Mouse (Mus musculus) heart, embryonic 12.5 days (tissue): ENCODE results near the gene Furin. TPM values are rescaled to one million over a fixed set of nuclear protein-coding genes. Genes with fewer than 3 reads are reported as not detected.

ENCODE experiments used
- ATAC-seq: fragments of 200-750 bp; cut with Nextera tagmentation; 2 replicates; pipeline ENCODE4 v1.8.0; 2017; ENCODE audit warnings: moderate TSS enrichment, moderate library complexity; ENCODE audit not compliant: insufficient number of reproducible peaks, low FRiP score
- H3K27ac ChIP-seq: fragments of 300-500 bp; sonication (generic); 2 replicates; pipeline ENCODE4 v1.5.1; 2016; ENCODE audit warnings: mild to moderate bottlenecking, moderate library complexity; ENCODE audit not compliant: poor library complexity, severe bottlenecking
- H3K27me3 ChIP-seq: fragments of 300-500 bp; sonication (generic); replicated peaks from 2 replicates; pipeline ENCODE4 v1.6.1; 2016; ENCODE audit warnings: mild to moderate bottlenecking, moderate library complexity
- H3K36me3 ChIP-seq: fragments of 300-500 bp; sonication (generic); 2 replicates; pipeline ENCODE4 v1.6.1; 2016; ENCODE audit warnings: mild to moderate bottlenecking, moderate library complexity
- H3K4me1 ChIP-seq: fragments of 300-500 bp; sonication (generic); replicated peaks from 2 replicates; pipeline ENCODE4 v1.6.1; 2016; ENCODE audit warnings: mild to moderate bottlenecking
- H3K4me2 ChIP-seq: fragments of 300-500 bp; sonication (generic); 2 replicates; pipeline ENCODE4 v1.6.1; 2016; ENCODE audit warnings: mild to moderate bottlenecking, moderate library complexity
- H3K4me3 ChIP-seq: fragments of 300-500 bp; sonication (generic); 2 replicates; pipeline ENCODE4 v1.5.1; 2016; ENCODE audit warnings: mild to moderate bottlenecking
- H3K9ac ChIP-seq: fragments of 300-500 bp; sonication (generic); 2 replicates; pipeline ENCODE4 v1.6.1; 2016; ENCODE audit warnings: mild to moderate bottlenecking, moderate library complexity
- H3K9me3 ChIP-seq: fragments of 300-500 bp; sonication (generic); replicated peaks from 2 replicates; pipeline ENCODE4 v1.6.1; 2016; ENCODE audit warnings: mild to moderate bottlenecking, moderate library complexity
- WGBS: fragments of 180-500 bp; shearing (Covaris S2); methylation state at CpG from one replicate; pipeline ENCODE4 v1.1.7; 2016; 5-methylcytosine and 5-hydroxymethylcytosine counted together
- polyA plus RNA-seq: library from polyadenylated mRNA; unstranded; fragments of >200 nt; fragmentation: Nextera tagmentation; extraction: Ambion mirVana; gene quantifications from 2 replicates; pipeline ENCODE4 v1.2.1, GENCODE M21; 2016

The Furin gene
- polyA plus RNA-seq, 1 experiment from 2014 or later = 24.5 TPM

DNA sequence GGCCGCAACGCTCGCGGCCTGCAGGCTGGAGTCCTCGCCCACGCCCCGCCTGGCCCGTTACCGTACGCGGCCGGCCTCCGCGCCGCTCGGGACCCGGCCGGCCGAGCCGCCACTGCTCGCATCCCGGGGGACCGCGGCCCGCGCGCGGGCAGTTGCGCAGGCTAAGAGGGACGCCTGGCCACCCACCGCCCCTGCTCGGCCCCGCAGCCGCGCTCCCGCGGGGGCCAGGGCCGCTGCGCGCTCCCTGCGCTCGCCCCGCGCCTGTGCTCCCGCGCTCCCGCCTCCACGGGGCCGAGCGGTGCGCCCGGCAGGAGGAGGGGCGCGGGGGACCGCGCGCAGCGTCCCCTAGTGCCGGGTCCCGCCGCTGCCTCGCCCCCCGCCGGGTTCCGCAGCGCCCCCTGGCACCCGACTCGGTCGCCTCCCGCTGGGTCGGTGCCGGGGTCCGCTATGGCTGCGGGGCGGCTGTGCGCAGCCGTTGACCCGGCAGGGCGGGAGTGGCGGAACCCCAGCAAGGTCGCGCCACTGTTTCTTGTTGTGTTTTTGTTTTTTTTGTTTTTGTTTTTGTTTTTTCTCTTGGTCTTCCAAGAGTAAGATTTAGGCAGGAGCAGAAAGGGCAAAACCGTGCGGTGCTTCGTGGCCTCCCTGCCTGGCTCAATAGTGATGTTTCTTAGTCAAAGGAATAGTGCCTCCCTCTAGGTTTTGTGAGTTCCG, 34.0 kb downstream of the Furin start, which contains the start of gene Man2a2:
Man2a2 (minus strand) TSS at position 335 of the 711 bp plus-strand sequence.
- H3K27ac ChIP-seq = peak within 1 kb of the TSS; percentile 85

DNA sequence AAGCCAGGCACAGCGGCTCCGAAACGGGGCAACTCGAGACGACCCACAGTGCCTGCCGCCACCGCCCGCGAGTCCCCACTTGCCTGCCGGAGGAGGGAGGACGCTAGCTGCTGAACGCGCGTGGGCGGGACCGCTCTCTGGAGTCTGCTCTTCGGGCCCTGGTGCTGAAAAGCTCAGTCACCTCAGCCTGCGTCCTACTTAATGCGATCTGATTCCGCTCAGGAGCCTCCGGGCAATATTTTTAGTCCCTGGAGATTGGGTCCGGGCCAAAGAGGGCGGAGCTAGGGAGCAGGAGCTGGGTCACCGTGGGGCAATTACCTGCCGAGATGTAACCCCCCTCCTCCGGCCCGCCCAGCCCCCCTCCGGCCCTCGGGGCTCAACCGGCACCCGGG, 34.6 kb downstream of the Furin start:
- Histone ChIP-seq H3K9me3 (no peaks in the 10 kb centered on the region), H3K4me2 (peak overlapping the region; percentile 83), H3K27me3 (no peaks in the 10 kb centered on the region), H3K4me3 (peak overlapping the region; percentile 83), H3K9ac (peak overlapping the region; percentile 93), H3K36me3 (peaks cover 31% of the 10 kb centered on the region), H3K27ac (peak overlapping the region; percentile 85), H3K4me1 (peaks cover 28% of the 10 kb centered on the region)
- ATAC-seq = peak; percentile 40
- WGBS = 0% methylated on average over 31 of the region's 31 CpGs

More for the DNA sequence above, 34.0 kb downstream of the Furin start, which contains the start of gene Man2a2:
- Histone ChIP-seq H3K9me3 (no peaks in the 10 kb centered on the region), H3K36me3 (peaks cover 25% of the 10 kb centered on the region), H3K4me2 (peak within 1 kb of the TSS; percentile 83), H3K4me3 (peak within 1 kb of the TSS; percentile 83), H3K4me1 (peaks cover 29% of the 10 kb centered on the region), H3K9ac (peak within 1 kb of the TSS; percentile 93), H3K27me3 (no peaks in the 10 kb centered on the region)
- ATAC-seq = peak; percentile 70
- WGBS = under 1% methylated on average over 86 of the region's 86 CpGs

DNA sequence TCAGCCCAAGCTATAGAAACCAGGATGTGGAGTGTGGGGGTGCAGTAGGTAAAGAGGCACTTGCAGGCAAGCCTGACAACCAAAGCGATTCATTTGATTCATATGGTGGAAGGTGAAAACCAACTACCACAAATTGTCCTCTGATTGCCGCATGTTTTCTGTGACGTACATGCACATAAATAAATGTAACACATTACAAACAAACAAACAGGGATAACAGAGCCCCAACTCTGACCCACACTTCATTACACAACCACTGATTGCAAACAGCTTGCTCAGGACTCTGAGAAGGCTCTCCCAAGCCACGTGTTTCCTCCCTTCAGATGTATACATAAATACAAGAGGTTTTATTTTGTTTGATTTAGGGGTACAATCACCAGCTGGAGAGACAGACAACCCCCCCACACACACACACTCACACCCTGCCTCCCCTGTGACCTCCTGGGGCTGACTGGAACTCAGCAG, 35.2 kb downstream of the Furin start:
- Histone ChIP-seq H3K9me3 (no peaks in the 10 kb centered on the region), H3K4me1 (peaks cover 22% of the 10 kb centered on the region), H3K27ac (peak overlapping the region; percentile 85), H3K36me3 (peaks cover 36% of the 10 kb centered on the region), H3K4me2 (peak overlapping the region; percentile 83), H3K9ac (peak overlapping the region; percentile 93), H3K27me3 (no peaks in the 10 kb centered on the region), H3K4me3 (peak overlapping the region; percentile 83)
- ATAC-seq = no peak
- 52% methylated on average over 4 of the region's 4 CpGs for WGBS

DNA sequence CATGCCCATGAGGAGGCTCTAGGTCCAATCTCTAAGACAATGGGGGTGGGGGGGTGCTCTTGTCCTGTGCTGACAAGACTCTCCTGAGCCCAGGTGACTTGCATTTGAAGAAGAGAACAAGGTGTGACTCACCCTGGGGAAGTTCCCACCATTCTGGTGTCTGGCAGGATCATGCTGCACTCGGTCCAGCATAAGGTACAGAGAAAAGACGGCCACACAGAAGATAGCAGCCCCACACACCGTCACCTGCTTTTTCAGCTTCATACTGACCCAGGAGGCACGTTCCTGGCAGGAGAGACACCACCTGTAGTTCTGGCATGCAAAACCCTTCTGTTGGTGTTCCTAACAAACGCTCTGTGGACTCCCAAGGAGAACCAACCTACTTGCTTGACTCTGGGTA, 35.8 kb downstream of the Furin start:
- peaks cover 22% of the 10 kb centered on the region for H3K4me1 ChIP-seq
- WGBS = 60% methylated on average over 5 of the region's 5 CpGs
- H3K27ac ChIP-seq = peak overlapping the region; percentile 7; the same call in 1 of the 2 replicates
- no peak for ATAC-seq
- peak overlapping the region; percentile 93; the same call in 1 of the 2 replicates for H3K9ac ChIP-seq
- H3K9me3 ChIP-seq = 0 out of 2 replicates have a peak, but pooled peaks cover under 1% of the 10 kb centered on the region
- H3K4me3 ChIP-seq = peak overlapping the region; percentile 83; the same call in 1 of the 2 replicates
- peak overlapping the region; percentile 83 for H3K4me2 ChIP-seq
- H3K27me3 ChIP-seq = no peaks in the 10 kb centered on the region
- peaks cover 41% of the 10 kb centered on the region for H3K36me3 ChIP-seq

DNA sequence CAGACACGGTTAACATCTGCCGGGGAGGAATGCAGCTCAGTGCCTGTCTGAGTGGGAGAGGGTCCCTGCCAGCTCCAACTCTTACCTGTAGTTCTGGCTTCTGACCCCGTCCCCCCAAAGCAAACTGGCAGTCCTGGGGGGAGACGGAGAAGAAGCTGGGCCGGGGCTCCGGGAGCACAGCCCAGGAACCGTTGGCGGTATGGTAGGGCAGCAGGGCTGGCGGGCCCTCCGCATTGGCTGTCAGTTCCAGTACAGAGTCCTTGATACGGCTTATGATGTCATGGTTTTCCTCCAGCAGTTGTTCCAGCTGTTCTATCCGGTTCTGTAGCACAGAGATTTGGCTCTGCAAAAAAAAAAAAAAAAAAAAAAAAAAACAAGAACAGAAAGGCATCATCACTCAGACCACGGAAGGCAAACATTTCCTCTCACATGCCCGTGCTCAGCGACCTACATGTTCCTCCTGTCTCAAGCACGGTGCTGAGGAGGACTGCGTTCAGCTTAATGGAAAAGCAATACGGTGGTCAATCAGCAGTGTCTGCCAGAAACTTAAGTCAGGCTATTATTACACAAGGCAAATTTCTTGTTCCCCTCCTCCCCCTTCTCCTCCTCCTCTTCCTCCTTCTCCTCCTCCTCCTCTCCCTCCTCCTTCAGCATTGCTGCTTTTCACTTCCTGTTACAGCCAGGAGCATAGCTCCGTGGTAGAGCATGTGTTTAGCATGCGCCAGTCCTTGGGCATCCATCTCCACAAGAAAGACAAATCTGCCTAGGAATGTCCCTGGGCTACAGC, 36.4 kb downstream of the Furin start:
- H3K4me1 ChIP-seq = peaks cover 22% of the 10 kb centered on the region
- H3K27ac ChIP-seq = peak overlapping the region; percentile 57; the same call in 1 of the 2 replicates
- H3K27me3 ChIP-seq = no peaks in the 10 kb centered on the region
- WGBS = 60% methylated on average over 20 of the region's 20 CpGs
- H3K4me3 ChIP-seq = no peak overlapping the region
- H3K36me3 ChIP-seq = peaks cover 47% of the 10 kb centered on the region
- H3K9me3 ChIP-seq = peaks cover 6% of the 10 kb centered on the region
- ATAC-seq = no peak
- H3K4me2 ChIP-seq = peak overlapping the region; percentile 83
- H3K9ac ChIP-seq = peak overlapping the region; percentile 93; the same call in 1 of the 2 replicates

DNA sequence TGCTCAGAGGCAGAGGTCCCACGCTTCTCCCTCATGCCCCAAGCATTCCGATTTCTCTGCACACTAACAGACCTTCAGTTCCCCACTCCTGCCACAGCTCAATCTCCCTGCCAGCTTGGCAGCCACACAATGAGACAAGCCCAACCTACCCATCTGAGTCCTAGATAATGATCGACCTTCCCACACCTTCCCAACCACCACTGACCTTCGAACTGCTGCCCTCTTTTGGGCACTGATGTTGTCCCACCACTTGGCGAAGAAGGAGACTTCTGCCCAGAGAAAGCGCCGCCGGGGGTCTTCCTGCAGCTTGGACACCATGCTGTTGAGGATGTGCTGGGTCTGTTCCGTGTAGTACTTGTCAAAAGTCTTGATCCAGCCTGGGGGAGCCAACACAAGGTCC, 37.2 kb downstream of the Furin start:
- H3K4me2 ChIP-seq = no peak overlapping the region

DNA sequence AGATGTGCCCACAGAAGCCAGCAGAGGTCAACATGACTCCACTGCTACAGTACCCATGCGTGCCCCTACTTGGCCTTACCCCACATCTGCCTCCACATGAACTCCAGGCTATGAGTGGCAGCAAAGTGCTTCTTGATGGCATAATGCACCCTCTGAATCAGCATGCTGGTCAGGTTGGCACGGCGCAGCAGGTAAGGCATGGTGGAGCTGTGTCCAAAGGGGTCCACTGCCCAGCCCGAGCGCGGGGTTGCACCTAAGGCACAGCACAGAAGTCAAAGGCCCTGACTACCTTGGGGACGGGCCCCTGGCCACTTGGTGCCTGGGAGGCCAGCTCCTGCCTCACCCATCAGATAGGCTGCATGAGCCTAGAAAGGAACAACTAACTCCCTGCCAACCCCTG, 38.0 kb downstream of the Furin start:
- H3K4me2 ChIP-seq = no peak overlapping the region
- H3K9me3 ChIP-seq = peaks cover 13% of the 10 kb centered on the region
- peaks cover 22% of the 10 kb centered on the region for H3K4me1 ChIP-seq
- WGBS = 92% methylated on average over 7 of the region's 7 CpGs
- H3K36me3 ChIP-seq = peaks cover 63% of the 10 kb centered on the region
- H3K9ac ChIP-seq = no peak overlapping the region
- H3K27ac ChIP-seq = no peak overlapping the region
- H3K27me3 ChIP-seq = no peaks in the 10 kb centered on the region
- no peak for ATAC-seq
- H3K4me3 ChIP-seq = no peak overlapping the region

More for the DNA sequence above, 37.2 kb downstream of the Furin start:
- WGBS = 82% methylated on average over 9 of the region's 9 CpGs
- Histone ChIP-seq H3K9me3 (peaks cover 13% of the 10 kb centered on the region), H3K4me1 (peaks cover 22% of the 10 kb centered on the region), H3K36me3 (peaks cover 55% of the 10 kb centered on the region), H3K4me3 (no peak overlapping the region), H3K9ac (peak overlapping the region; percentile 43; the same call in 1 of the 2 replicates), H3K27ac (peak overlapping the region; percentile 57; the same call in 1 of the 2 replicates), H3K27me3 (no peaks in the 10 kb centered on the region)
- ATAC-seq = no peak

DNA sequence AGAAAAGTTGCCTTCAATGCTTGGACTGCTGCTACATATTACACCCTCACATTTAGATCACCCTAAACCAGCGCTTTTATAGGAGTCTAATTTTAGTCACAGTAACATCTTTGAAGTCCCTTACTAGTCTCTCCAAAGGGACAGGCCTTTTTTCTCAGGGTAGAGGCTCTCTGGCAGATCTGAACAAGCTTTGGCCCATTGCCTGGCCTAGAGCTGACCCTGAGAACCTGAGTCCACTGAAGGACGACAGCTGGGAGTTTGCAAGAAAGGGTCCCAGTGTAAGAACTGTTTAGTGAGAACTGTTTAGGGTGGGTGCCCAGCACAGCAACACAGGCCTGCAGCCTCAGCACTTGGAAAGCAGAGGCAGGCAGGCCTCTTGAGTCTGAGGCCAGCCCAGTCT, 39.5 kb downstream of the Furin start:
- no peak overlapping the region for H3K4me2 ChIP-seq
- no peak overlapping the region for H3K4me3 ChIP-seq
- no peak overlapping the region for H3K9ac ChIP-seq
- peaks cover 78% of the 10 kb centered on the region for H3K36me3 ChIP-seq
- H3K4me1 ChIP-seq = peaks cover 22% of the 10 kb centered on the region
- H3K27ac ChIP-seq = no peak overlapping the region
- H3K27me3 ChIP-seq = no peaks in the 10 kb centered on the region
- WGBS = 69% methylated on average over 2 of the region's 2 CpGs
- peaks cover 13% of the 10 kb centered on the region for H3K9me3 ChIP-seq
- no peak for ATAC-seq

DNA sequence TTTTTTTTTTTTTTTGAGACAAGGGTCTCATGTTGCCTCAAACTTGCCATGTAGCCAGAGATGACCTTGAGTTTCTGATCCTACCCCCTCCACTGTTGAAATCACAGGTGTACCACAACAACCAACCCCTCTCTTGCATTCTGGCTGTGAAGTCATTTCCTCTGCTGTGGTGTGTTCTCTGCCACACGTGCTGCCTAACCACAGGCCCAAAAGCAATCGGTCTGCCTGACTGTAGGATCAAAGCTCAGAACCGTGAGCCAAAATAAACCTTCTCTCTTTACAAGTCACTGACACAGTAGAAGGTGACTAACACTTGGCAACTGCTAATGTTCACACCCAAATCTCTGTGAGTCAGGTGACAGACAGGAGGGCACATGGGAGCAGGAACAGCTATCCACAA, 44.8 kb downstream of the Furin start:
- Histone ChIP-seq H3K4me2 (no peak overlapping the region), H3K9ac (no peak overlapping the region), H3K9me3 (peaks cover 13% of the 10 kb centered on the region), H3K4me1 (peaks cover 13% of the 10 kb centered on the region), H3K27me3 (no peaks in the 10 kb centered on the region), H3K36me3 (peaks cover 98% of the 10 kb centered on the region), H3K27ac (no peak overlapping the region), H3K4me3 (no peak overlapping the region)
- ATAC-seq = no peak
- WGBS = 40% methylated on average over 3 of the region's 3 CpGs

DNA sequence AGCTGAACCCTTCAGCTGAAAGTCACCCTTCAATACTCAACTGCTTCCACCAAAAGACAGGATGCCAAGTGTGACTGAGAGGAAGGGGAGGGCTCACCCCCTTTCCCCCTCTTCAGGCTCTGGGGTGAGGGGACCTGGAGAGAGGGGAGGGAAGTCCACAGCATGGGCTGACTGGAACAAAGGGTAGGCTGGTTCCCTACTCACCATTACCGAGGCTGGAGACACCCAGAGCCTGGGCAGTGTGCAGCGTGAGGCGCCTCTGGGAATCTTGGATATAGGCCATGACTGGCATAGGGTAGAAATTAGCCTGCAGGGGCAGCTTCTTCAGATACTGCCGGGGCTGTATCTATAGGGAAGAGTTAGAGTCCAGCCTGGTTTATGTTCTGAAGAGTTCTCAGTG, 47.2 kb downstream of the Furin start:
- WGBS = 66% methylated on average over 4 of the region's 4 CpGs
- H3K27ac ChIP-seq = 0 out of 2 replicates have a peak overlapping the region, but pooled peaks have one; percentile 61
- H3K9ac ChIP-seq = no peak overlapping the region

DNA sequence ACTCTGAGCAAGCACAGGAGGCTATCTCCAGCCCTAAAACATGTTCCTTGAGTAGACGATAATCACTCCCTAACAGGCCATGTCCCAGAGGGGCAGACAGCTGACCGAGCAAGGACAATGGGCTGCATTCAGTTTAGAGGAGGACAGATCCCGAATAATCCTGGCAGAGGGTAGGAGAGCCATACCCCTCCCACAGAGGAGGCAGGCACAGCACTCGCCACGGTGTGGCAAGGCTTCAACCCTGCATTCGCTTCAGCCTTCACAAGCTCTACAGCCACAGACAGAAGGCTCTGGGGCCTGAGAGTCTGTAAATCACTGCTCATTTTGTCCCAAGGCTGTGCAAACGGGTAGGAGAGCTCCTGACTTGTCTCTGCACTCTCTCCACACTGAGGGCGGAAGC, 48.1 kb downstream of the Furin start:
- H3K9ac ChIP-seq = 0 out of 2 replicates have a peak overlapping the region, but pooled peaks have one; percentile 40
- peak overlapping the region; percentile 63 for H3K27ac ChIP-seq
- peaks cover 88% of the 10 kb centered on the region for H3K36me3 ChIP-seq
- H3K4me3 ChIP-seq = no peak overlapping the region
- 52% methylated on average over 8 of the region's 8 CpGs for WGBS
- no peak overlapping the region for H3K4me2 ChIP-seq
- H3K4me1 ChIP-seq = peaks cover 13% of the 10 kb centered on the region
- no peaks in the 10 kb centered on the region for H3K27me3 ChIP-seq
- no peaks in the 10 kb centered on the region for H3K9me3 ChIP-seq
- peak; percentile 53; the same call in 1 of the 2 replicates for ATAC-seq

More for the DNA sequence above, 47.2 kb downstream of the Furin start:
- H3K9me3 ChIP-seq = no peaks in the 10 kb centered on the region
- no peak for ATAC-seq
- peaks cover 88% of the 10 kb centered on the region for H3K36me3 ChIP-seq
- no peak overlapping the region for H3K4me2 ChIP-seq
- H3K27me3 ChIP-seq = no peaks in the 10 kb centered on the region
- H3K4me3 ChIP-seq = no peak overlapping the region
- H3K4me1 ChIP-seq = peaks cover 13% of the 10 kb centered on the region
